Mouse (Mus musculus) thymus, adult 2 months (tissue): ENCODE results near the gene Adamts7.

Experiments
- CTCF ChIP-seq: fragments of 200-500 bp; IDR thresholded peaks from 2 replicates; pipeline ENCODE4 v1.5.1; 2012; ENCODE audit warnings: mild to moderate bottlenecking, control low read depth, low read length, moderate library complexity, borderline replicate concordance; ENCODE audit not compliant: control insufficient read depth, poor library complexity, insufficient read depth; ENCODE audit errors: extremely low read depth
- POLR2A ChIP-seq: fragments of 200-500 bp; IDR thresholded peaks from 2 replicates; pipeline ENCODE4 v1.6.1; 2012; ENCODE audit warnings: mild to moderate bottlenecking, low read length, control low read depth, moderate library complexity; ENCODE audit not compliant: control insufficient read depth, poor library complexity, insufficient read depth; ENCODE audit errors: extremely low read depth

GRCm38 (mm10) chr9:90162243-90162925, 485 bp upstream of the Adamts7 start:
- TF ChIP-seq CTCF (peak; percentile 27; the same call in 1 of the 2 replicates), POLR2A (no peak)
